Mouse (Mus musculus) heart, adult 2 months (tissue): Measurements from ENCODE around the gene Apeh. TPM values are rescaled to one million over a fixed set of nuclear protein-coding genes. Genes with fewer than 3 reads are reported as not detected.

Source experiments
- DNase-seq, 2 experiments: peaks; one replicate each; pipeline ENCODE4 v3.0.0; 2021
- H3K27ac ChIP-seq: fragments of 200-600 bp; 2 replicates; pipeline ENCODE4 v1.8.1; 2022
- H3K27me3 ChIP-seq: fragments of 200-500 bp; 2 replicates; pipeline ENCODE4 v1.6.1; 2012; ENCODE audit warnings: mild to moderate bottlenecking, low read length, inconsistent platforms, mixed read lengths; ENCODE audit not compliant: control insufficient read depth, insufficient read depth
- H3K36me3 ChIP-seq: fragments of 200-500 bp; 2 replicates; pipeline ENCODE4 v1.6.1; 2012; ENCODE audit warnings: low read length, inconsistent platforms; ENCODE audit not compliant: control insufficient read depth, insufficient read depth
- H3K4me1 ChIP-seq: fragments of 200-500 bp; 2 replicates; pipeline ENCODE4 v1.6.1; 2011; ENCODE audit warnings: low read length; ENCODE audit not compliant: control insufficient read depth, insufficient read depth
- H3K4me3 ChIP-seq: fragments of 200-600 bp; 2 replicates; pipeline ENCODE4 v1.8.1; 2022
- H3K79me2 ChIP-seq: fragments of 200-500 bp; replicated peaks from 2 replicates; pipeline ENCODE4 v1.6.1; 2012; ENCODE audit warnings: mild to moderate bottlenecking, inconsistent platforms, low read length, moderate library complexity, mixed read lengths; ENCODE audit not compliant: control insufficient read depth, insufficient read depth
- H3K9ac ChIP-seq: fragments of 200-500 bp; 2 replicates; pipeline ENCODE4 v1.6.1; 2012; ENCODE audit warnings: low read depth, mild to moderate bottlenecking, control low read depth, inconsistent platforms, low read length, mixed read lengths
- CTCF ChIP-seq: fragments of 200-600 bp; IDR thresholded peaks from 2 replicates; pipeline ENCODE4 v1.8.1; 2022; ENCODE audit warnings: antibody characterized with exemption, mild to moderate bottlenecking, moderate library complexity
- EP300 ChIP-seq: fragments of 200-500 bp; IDR thresholded peaks from 2 replicates; pipeline ENCODE4 v1.6.1; 2011; ENCODE audit warnings: low read depth, low read length, control low read depth; ENCODE audit not compliant: insufficient read depth
- POLR2A ChIP-seq: fragments of 200-500 bp; IDR thresholded peaks from 2 replicates; pipeline ENCODE4 v1.6.1; 2011; ENCODE audit warnings: mild to moderate bottlenecking, low read depth, low read length, control low read depth; ENCODE audit not compliant: insufficient read depth
- WGBS: fragments of 180-500 bp; shearing (Covaris S2); methylation state at CpG from one replicate; pipeline ENCODE4 v1.1.7; 2018; 5-methylcytosine and 5-hydroxymethylcytosine counted together
- intact Hi-C: fragments of 180-260 bp; cut with DNase I; formaldehyde crosslinking; loops from one replicate; pipeline ENCODE4 v1.15.1; 2025
- polyA plus RNA-seq: library from polyadenylated mRNA; depleted of rRNA; stranded (reverse); fragments of >200 nt; gene quantifications from 2 replicates; pipeline ENCODE4 v1.2.3, GENCODE M21; 2012
- total RNA-seq, 2 experiments: library from RNA; stranded (reverse); gene quantifications; 2 replicates each; pipeline ENCODE4 v1.2.3; 2021

The Apeh gene
- total and polyA plus RNA-seq, 3 experiments, result 37.6 to 58.0 (median 39.3) TPM

DNA sequence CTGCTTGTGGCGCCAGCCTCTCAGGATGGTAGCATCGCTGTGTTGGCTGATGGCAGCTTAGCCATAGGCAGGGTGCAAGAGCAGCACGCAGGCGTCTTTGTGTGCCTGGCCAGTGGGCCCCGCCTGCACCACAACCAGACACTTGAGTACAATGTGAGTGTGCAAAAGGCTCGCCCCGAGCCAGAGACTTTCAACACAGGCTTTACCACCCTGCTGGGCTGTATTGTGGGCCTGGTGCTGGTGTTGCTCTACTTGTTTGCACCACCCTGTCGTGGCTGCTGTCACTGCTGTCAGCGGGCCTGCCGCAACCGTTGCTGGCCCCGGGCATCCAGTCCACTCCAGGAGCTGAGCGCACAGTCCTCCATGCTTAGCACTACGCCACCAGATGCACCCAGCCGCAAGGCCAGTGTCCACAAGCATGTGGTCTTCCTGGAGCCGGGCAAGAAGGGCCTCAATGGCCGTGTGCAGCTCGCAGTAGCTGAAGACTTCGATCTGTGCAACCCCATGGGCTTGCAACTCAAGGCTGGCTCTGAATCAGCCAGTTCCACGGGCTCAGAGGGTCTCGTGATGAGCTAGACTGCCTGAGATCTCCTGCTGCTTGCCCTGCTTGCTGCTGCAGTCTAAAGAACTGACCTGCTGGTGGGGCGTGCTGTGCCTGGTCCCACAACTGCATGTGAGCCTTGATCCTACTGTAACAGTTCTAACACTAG lies 39.9 kb downstream of the Apeh start:
- intact Hi-C loops, result loop anchor here (5.0 kb wide), 1 partner anchor 152 kb away; no protein-coding TSS in a partner anchor

DNA sequence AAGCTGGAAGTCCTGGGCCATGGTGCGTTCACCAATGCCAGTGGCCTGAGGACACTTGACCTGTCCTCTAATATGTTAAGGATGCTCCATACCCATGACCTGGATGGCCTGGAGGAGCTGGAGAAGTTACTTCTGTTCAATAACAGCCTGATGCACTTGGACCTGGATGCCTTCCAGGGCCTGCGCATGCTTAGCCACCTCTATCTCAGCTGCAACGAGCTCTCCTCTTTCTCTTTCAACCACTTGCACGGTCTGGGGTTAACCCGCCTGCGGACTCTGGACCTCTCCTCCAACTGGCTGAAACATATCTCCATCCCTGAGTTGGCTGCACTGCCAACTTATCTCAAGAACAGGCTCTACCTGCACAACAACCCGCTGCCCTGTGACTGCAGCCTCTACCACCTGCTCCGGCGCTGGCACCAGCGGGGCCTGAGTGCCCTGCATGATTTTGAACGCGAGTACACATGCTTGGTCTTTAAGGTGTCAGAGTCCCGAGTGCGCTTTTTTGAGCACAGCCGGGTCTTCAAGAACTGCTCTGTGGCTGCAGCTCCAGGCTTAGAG lies 40.7 kb downstream of the Apeh start:
- intact Hi-C loops, result loop anchor here (1.0 to 5.0 kb wide), 3 partner anchors 67 to 151 kb away; no protein-coding TSS in a partner anchor
- H3K4me3 ChIP-seq, result no peak overlapping the region
- 73% methylated on average over 15 of the region's 15 CpGs for WGBS
- peak; percentile 26 to 31 for DNase-seq
- no peak overlapping the region for H3K9ac ChIP-seq
- TF ChIP-seq EP300 (no peak), POLR2A (no peak), CTCF (no peak)
- no peak overlapping the region for H3K27ac ChIP-seq
- no peaks in the 10 kb centered on the region for H3K36me3 ChIP-seq
- H3K4me1 ChIP-seq, result peaks cover 15% of the 10 kb centered on the region
- H3K79me2 ChIP-seq, result no peaks in the 10 kb centered on the region
- no peaks in the 10 kb centered on the region for H3K27me3 ChIP-seq

More for the DNA sequence above, 39.9 kb downstream of the Apeh start:
- H3K36me3 ChIP-seq, result no peaks in the 10 kb centered on the region
- H3K4me3 ChIP-seq, result no peak overlapping the region
- no peaks in the 10 kb centered on the region for H3K79me2 ChIP-seq
- TF ChIP-seq EP300 (no peak), CTCF (no peak), POLR2A (no peak)
- peak; percentile 7 to 19 for DNase-seq
- 90% methylated on average over 22 of the region's 22 CpGs for WGBS
- no peaks in the 10 kb centered on the region for H3K27me3 ChIP-seq
- no peak overlapping the region for H3K27ac ChIP-seq
- peaks cover 15% of the 10 kb centered on the region for H3K4me1 ChIP-seq
- H3K9ac ChIP-seq, result no peak overlapping the region

DNA sequence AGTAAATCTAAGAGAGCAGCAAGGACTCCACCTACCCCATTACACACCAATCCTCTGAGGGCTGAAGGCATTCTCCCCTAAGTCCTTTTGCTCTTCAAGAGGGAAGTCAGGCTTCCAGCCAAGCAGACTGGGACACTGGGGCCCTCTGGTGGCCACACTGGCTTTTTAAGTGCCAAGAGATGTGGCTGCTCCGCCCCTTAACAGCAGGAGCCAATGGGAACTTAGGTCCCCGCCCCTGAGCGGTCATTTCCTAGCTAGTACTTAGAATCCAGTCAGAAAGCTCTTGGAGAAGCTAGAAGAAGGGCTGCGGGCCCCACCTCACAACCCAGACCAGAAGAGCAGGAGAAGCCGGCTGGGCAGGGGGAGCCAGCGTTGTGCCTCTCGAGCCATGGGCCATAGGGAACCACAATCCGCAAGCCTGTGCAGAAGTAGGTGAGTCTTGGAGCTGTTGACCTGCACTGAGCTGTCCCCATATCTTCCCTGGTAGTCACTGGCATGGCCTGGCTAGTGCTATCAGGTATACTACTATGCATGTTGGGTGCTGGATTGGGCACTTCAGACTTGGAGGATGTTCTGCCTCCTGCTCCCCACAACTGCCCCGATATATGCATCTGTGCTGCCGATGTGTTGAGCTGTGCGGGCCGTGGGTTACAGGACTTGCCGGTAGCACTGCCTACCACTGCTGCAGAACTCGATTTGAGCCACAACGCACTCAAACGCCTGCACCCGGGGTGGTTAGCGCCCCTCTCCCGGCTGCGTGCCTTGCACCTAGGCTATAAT lies 41.3 kb downstream of the Apeh start, which contains the start of gene Amigo3:
Amigo3 (plus strand) TSS at position 275 of the 780 bp plus-strand sequence.
- no peaks in the 10 kb centered on the region for H3K79me2 ChIP-seq
- peaks cover 15% of the 10 kb centered on the region for H3K4me1 ChIP-seq
- peak within 1 kb of the TSS; percentile 62 for H3K27ac ChIP-seq
- DNase-seq, result peak; percentile 96 to 98
- H3K27me3 ChIP-seq, result no peaks in the 10 kb centered on the region
- H3K4me3 ChIP-seq, result peak within 1 kb of the TSS; percentile 11; the same call in 1 of the 2 replicates
- intact Hi-C loops, result loop anchor here (1.0 to 5.0 kb wide), 3 partner anchors 66 to 151 kb away; no protein-coding TSS in a partner anchor
- peak within 1 kb of the TSS; percentile 42 for H3K9ac ChIP-seq
- no peaks in the 10 kb centered on the region for H3K36me3 ChIP-seq
- TF ChIP-seq POLR2A (peak; percentile 82), EP300 (peak; percentile 86), CTCF (peak; percentile 98)
- 49% methylated on average over 20 of the region's 20 CpGs for WGBS

DNA sequence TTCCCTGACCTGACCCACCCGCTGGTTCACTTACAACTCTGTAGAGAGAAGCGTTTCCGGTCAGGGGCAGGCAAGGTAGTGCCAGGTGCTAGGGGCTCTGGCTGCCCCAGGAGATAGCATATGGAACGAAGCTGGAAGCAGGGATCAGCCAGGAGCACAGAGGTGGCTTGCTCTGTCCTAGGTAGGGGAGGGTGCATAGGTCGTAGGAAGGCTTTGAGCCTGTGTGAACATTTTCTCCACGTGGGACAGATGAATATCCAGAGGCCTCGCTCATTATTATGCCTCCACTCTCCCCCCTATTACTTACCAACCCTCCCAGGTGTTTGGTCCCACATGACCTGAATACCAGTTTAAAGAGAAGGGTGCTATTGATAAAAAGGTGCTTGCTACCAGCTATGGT lies 42.0 kb downstream of the Apeh start:
- H3K4me3 ChIP-seq, result no peak overlapping the region
- peak in 1 of 2 experiments; percentile 23 for DNase-seq
- H3K36me3 ChIP-seq, result no peaks in the 10 kb centered on the region
- TF ChIP-seq CTCF, result no peak
- TF ChIP-seq POLR2A, result no peak
- TF ChIP-seq EP300, result no peak
- peaks cover 15% of the 10 kb centered on the region for H3K4me1 ChIP-seq
- WGBS, result 64% methylated on average over 7 of the region's 7 CpGs
- peak overlapping the region; percentile 47; the same call in 1 of the 2 replicates for H3K27ac ChIP-seq
- H3K79me2 ChIP-seq, result no peaks in the 10 kb centered on the region
- no peak overlapping the region for H3K9ac ChIP-seq
- intact Hi-C loops, result loop anchor here (2.0 to 5.0 kb wide), 2 partner anchors 66 to 150 kb away; no protein-coding TSS in a partner anchor
- H3K27me3 ChIP-seq, result no peaks in the 10 kb centered on the region

DNA sequence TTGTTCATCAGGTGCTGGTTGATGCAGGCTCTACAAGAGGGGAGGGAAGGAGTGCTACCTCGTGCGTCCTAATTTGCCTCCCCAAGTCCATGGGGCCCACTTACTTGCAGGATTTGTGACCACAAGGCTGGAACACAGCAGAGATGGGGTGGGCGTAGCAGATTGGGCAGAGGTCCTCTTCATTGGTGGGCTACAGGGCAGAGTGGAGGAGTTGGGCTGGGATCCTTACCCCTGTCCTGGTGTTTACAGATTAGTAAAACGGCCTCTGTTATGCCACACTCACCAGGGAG lies 42.5 kb downstream of the Apeh start:
- intact Hi-C loops, result loop anchor here (2.0 to 5.0 kb wide), 2 partner anchors 65 to 150 kb away; no protein-coding TSS in a partner anchor
- no peak overlapping the region; the same call in 1 of the 2 replicates for H3K27ac ChIP-seq

More for the DNA sequence above, 42.5 kb downstream of the Apeh start:
- DNase-seq, result peak in 1 of 2 experiments; percentile 20
- H3K36me3 ChIP-seq, result no peaks in the 10 kb centered on the region
- 82% methylated on average over 4 of the region's 4 CpGs for WGBS
- H3K27me3 ChIP-seq, result no peaks in the 10 kb centered on the region
- no peak overlapping the region for H3K9ac ChIP-seq
- peaks cover 11% of the 10 kb centered on the region for H3K4me1 ChIP-seq
- no peak overlapping the region for H3K4me3 ChIP-seq
- TF ChIP-seq CTCF, result no peak
- no peak for TF ChIP-seq POLR2A
- TF ChIP-seq EP300, result no peak
- H3K79me2 ChIP-seq, result no peaks in the 10 kb centered on the region
